Mouse (Mus musculus): ENCODE measurements around the gene Rspry1. TPM values are rescaled to one million over a fixed set of nuclear protein-coding genes. Genes with fewer than 3 reads are reported as not detected.
A peak's percentile ranks its signal among the peaks of the same experiment; 100 is the strongest.

Gene Rspry1
- polyA plus RNA-seq, 2 experiments: 20.0 to 36.1 TPM

- WGBS: 77% methylated on average over 2 of the region's 2 CpGs
- Histone ChIP-seq H3K27me3 (ENCODE audit: control insufficient read depth, insufficient read depth, low read length) (no peaks in the 10 kb centered on the region), H3K4me1 (ENCODE audit: control insufficient read depth, insufficient read depth, low read length) (0 out of 2 replicates have a peak, but pooled peaks cover 4% of the 10 kb centered on the region), H3K4me3 (replicated peaks; ENCODE audit: low read length) (no peak overlapping the region), H3K9ac (ENCODE audit: low read depth, low read length, severe bottlenecking) (no peak overlapping the region), H3K27ac (replicated peaks; ENCODE audit: low read depth, low read length) (no peak overlapping the region), H3K4me2 (replicated peaks; ENCODE audit: low read depth, low read length, severe bottlenecking) (no peak overlapping the region), H3K36me3 (ENCODE audit: control insufficient read depth, insufficient read depth, low read length) (peaks cover 42% of the 10 kb centered on the region), H3K9me3 (ENCODE audit: control insufficient read depth, low read length) (no peaks in the 10 kb centered on the region)
- TF ChIP-seq POLR2A (IDR thresholded peaks at IDR 0.05; ENCODE audit: borderline replicate concordance, extremely low read depth, insufficient read depth, insufficient read length): no peak
- no peak for ATAC-seq (ENCODE audit: low FRiP score, low read depth)
- DNase-seq (ENCODE audit: low spot score): no peak
Observed at GRCm38 (mm10) chr8:94571896-94572295, 29.8 kb upstream of the Rspry1 start.

- DNase-seq (ENCODE audit: low spot score): no peak
- ATAC-seq (ENCODE audit: low FRiP score, low read depth): no peak
- H3K27me3 ChIP-seq (ENCODE audit: control insufficient read depth, insufficient read depth, low read length): no peaks in the 10 kb centered on the region
- peaks cover 66% of the 10 kb centered on the region for H3K36me3 ChIP-seq (ENCODE audit: control insufficient read depth, insufficient read depth, low read length)
- no peaks in the 10 kb centered on the region for H3K9me3 ChIP-seq (ENCODE audit: control insufficient read depth, low read length)
- no peak overlapping the region for H3K27ac ChIP-seq (replicated peaks; ENCODE audit: low read depth, low read length)
- WGBS: 90% methylated on average over 16 of the region's 16 CpGs
- no peak for TF ChIP-seq POLR2A (IDR thresholded peaks at IDR 0.05; ENCODE audit: borderline replicate concordance, extremely low read depth, insufficient read depth, insufficient read length)
- no peak overlapping the region for H3K4me2 ChIP-seq (replicated peaks; ENCODE audit: low read depth, low read length, severe bottlenecking)
- H3K9ac ChIP-seq (ENCODE audit: low read depth, low read length, severe bottlenecking): no peak overlapping the region
- H3K4me3 ChIP-seq (replicated peaks; ENCODE audit: low read length): no peak overlapping the region
- H3K4me1 ChIP-seq (ENCODE audit: control insufficient read depth, insufficient read depth, low read length): no peaks in the 10 kb centered on the region
Observed at GRCm38 (mm10) chr8:94574159-94574907, 27.4 kb upstream of the Rspry1 start.

GRCm38 (mm10) chr8:94575148-94575547 lies 26.6 kb upstream of the Rspry1 start:
- Histone ChIP-seq H3K9me3 (ENCODE audit: control insufficient read depth, low read length) (no peaks in the 10 kb centered on the region), H3K27me3 (ENCODE audit: control insufficient read depth, insufficient read depth, low read length) (no peaks in the 10 kb centered on the region), H3K4me3 (replicated peaks; ENCODE audit: low read length) (no peak overlapping the region), H3K27ac (replicated peaks; ENCODE audit: low read depth, low read length) (no peak overlapping the region), H3K4me2 (replicated peaks; ENCODE audit: low read depth, low read length, severe bottlenecking) (no peak overlapping the region), H3K9ac (ENCODE audit: low read depth, low read length, severe bottlenecking) (no peak overlapping the region), H3K36me3 (ENCODE audit: control insufficient read depth, insufficient read depth, low read length) (peaks cover 74% of the 10 kb centered on the region), H3K4me1 (ENCODE audit: control insufficient read depth, insufficient read depth, low read length) (no peaks in the 10 kb centered on the region)
- ATAC-seq (ENCODE audit: low FRiP score, low read depth) (no peak), DNase-seq (ENCODE audit: low spot score) (no peak)
- TF ChIP-seq POLR2A (IDR thresholded peaks at IDR 0.05; ENCODE audit: borderline replicate concordance, extremely low read depth, insufficient read depth, insufficient read length): no peak
- 92% methylated on average over 4 of the region's 4 CpGs for WGBS

- 84% methylated on average over 7 of the region's 7 CpGs for WGBS
Observed at GRCm38 (mm10) chr8:94581820-94582483, 19.8 kb upstream of the Rspry1 start.

GRCm38 (mm10) chr8:94582569-94582968 lies 19.2 kb upstream of the Rspry1 start:
- Histone ChIP-seq H3K4me2 (replicated peaks; ENCODE audit: low read depth, low read length, severe bottlenecking) (no peak overlapping the region), H3K36me3 (ENCODE audit: control insufficient read depth, insufficient read depth, low read length) (peaks cover 79% of the 10 kb centered on the region), H3K27me3 (ENCODE audit: control insufficient read depth, insufficient read depth, low read length) (no peaks in the 10 kb centered on the region), H3K27ac (replicated peaks; ENCODE audit: low read depth, low read length) (no peak overlapping the region), H3K4me3 (replicated peaks; ENCODE audit: low read length) (no peak overlapping the region), H3K4me1 (ENCODE audit: control insufficient read depth, insufficient read depth, low read length) (no peaks in the 10 kb centered on the region), H3K9me3 (ENCODE audit: control insufficient read depth, low read length) (no peaks in the 10 kb centered on the region), H3K9ac (ENCODE audit: low read depth, low read length, severe bottlenecking) (no peak overlapping the region)
- no peak for TF ChIP-seq POLR2A (IDR thresholded peaks at IDR 0.05; ENCODE audit: borderline replicate concordance, extremely low read depth, insufficient read depth, insufficient read length)
- ATAC-seq (ENCODE audit: low FRiP score, low read depth) (no peak), DNase-seq (ENCODE audit: low spot score) (no peak)
- 91% methylated on average over 6 of the region's 6 CpGs for WGBS

More at GRCm38 (mm10) chr8:94581820-94582483, 19.8 kb upstream of the Rspry1 start:
- peaks cover 79% of the 10 kb centered on the region for H3K36me3 ChIP-seq (ENCODE audit: control insufficient read depth, insufficient read depth, low read length)
- H3K4me1 ChIP-seq (ENCODE audit: control insufficient read depth, insufficient read depth, low read length): no peaks in the 10 kb centered on the region
- no peak overlapping the region for H3K4me3 ChIP-seq (replicated peaks; ENCODE audit: low read length)
- H3K27me3 ChIP-seq (ENCODE audit: control insufficient read depth, insufficient read depth, low read length): no peaks in the 10 kb centered on the region
- no peak overlapping the region for H3K4me2 ChIP-seq (replicated peaks; ENCODE audit: low read depth, low read length, severe bottlenecking)
- no peak overlapping the region for H3K27ac ChIP-seq (replicated peaks; ENCODE audit: low read depth, low read length)
- DNase-seq (ENCODE audit: low spot score) (peak; percentile 19), ATAC-seq (ENCODE audit: low FRiP score, low read depth) (no peak)
- no peaks in the 10 kb centered on the region for H3K9me3 ChIP-seq (ENCODE audit: control insufficient read depth, low read length)
- H3K9ac ChIP-seq (ENCODE audit: low read depth, low read length, severe bottlenecking): no peak overlapping the region
- no peak for TF ChIP-seq POLR2A (IDR thresholded peaks at IDR 0.05; ENCODE audit: borderline replicate concordance, extremely low read depth, insufficient read depth, insufficient read length)

Data from limb, embryonic 14.5 days (tissue).